In the genomic region with DNA sequence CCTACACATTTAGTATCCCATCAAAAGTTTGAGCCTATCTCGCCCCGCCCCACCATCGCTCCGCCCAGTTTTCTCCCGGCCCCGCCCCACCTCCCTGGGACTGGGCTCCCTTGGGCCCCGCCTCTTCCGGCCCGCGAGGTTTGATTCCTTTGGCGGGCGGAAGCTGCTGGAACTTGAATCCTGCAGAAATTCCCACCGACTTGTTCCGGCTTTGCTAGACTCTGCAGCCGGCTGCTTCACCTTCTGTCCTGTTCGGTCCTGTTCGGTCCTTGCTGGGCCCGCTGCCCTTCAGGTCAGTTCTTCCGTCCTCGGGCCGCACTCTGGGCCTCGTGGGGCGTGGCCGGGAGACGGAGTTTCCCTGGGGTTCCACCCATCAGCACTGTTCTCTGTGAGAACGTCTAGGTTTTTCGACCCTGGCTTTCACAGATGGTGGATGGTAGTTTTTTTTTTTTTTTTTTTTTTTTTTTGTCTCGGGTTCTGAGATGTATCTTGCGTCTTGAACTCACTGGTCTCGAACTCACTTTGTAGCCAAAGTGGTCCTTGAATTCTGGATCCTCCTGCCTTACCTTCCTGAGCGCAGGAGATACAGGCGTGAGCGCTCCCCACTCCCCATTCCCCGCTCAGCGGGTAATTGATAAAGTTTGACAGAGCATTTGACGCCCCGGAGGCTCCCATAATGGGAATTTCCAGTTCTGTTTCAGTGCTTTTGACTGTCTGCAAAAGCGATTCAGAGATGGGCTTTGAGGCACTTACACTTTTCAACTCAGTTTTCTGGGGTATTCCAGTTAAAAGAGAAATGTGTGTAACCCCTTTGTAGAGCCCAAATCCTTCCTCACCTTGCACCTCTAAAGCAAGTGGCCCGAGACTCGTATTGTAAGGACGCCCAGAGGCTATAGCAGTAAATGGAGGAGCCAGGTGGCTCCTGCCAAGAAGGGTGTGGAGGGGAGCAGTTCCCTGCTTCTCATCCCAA, we compare ENCODE assay signal across 7 mouse cellular contexts. TPM values are rescaled to one million over a fixed set of nuclear protein-coding genes. Genes with fewer than 3 reads are reported as not detected.
A peak's percentile ranks its signal among the peaks of the same experiment; 100 is the strongest.
DNase-seq lines count a peak whose midpoint lies in the region; ATAC-seq lines count a peak whose summit lies in the region.

A gene (plus strand): TSS at position 96 of the 970 bp plus-strand sequence.

- intact Hi-C loops in left cerebral cortex, postnatal 14 days (cut with DNase I) = no loop called here

- no peaks in the 10 kb centered on the region for H3K27me3 ChIP-seq in hindbrain, embryonic 11.5 days (ENCODE audit: control insufficient read depth, insufficient read depth, low read length)

- H3K9ac ChIP-seq in hindbrain, embryonic 11.5 days (ENCODE audit: low read depth, low read length) = peak within 1 kb of the TSS; percentile 77

- no peaks in the 10 kb centered on the region for H3K9me3 ChIP-seq in hindbrain, embryonic 11.5 days (ENCODE audit: control insufficient read depth, low read length)

- H3K36me3 ChIP-seq in hindbrain, embryonic 11.5 days (ENCODE audit: control insufficient read depth, insufficient read depth, low read length) = no peaks in the 10 kb centered on the region

- H3K27ac ChIP-seq in hindbrain, embryonic 11.5 days (ENCODE audit: low read depth, low read length) = peak within 1 kb of the TSS; percentile 51; the same call in 1 of the 2 replicates

- peak within 1 kb of the TSS; percentile 52 for H3K4me2 ChIP-seq in hindbrain, embryonic 11.5 days (replicated peaks; ENCODE audit: low read depth, low read length)

- H3K4me1 ChIP-seq in hindbrain, embryonic 11.5 days (replicated peaks; ENCODE audit: control insufficient read depth, insufficient read depth, low read length) = no peaks in the 10 kb centered on the region

- peak within 1 kb of the TSS; percentile 81 for H3K4me3 ChIP-seq in hindbrain, embryonic 11.5 days (ENCODE audit: low read depth, low read length)

- 1% methylated on average over 41 of the region's 41 CpGs for WGBS in hindbrain, embryonic 11.5 days

- peak; percentile 93 for ATAC-seq in activated CD4-positive, CD25-positive, alpha-beta regulatory T cell, adult 4 months
- ATAC-seq in hindbrain, embryonic 11.5 days (ENCODE audit: low FRiP score) = peak; percentile 86

- DNase-seq in cerebellum, adult 9-11 months = peak; percentile 25
- DNase-seq in frontal cortex, postnatal 10 days (ENCODE audit: low spot score in 2 of 2) = peak; percentile 42 to 55
- DNase-seq in hindbrain, embryonic 11.5 days (ENCODE audit: low spot score) = peak; percentile 94
- peak; percentile 41 to 56 for DNase-seq in left cerebral cortex, postnatal 14 days (ENCODE audit: low spot score in 2 of 2)
- DNase-seq in mesoderm, embryonic 11.5 days (ENCODE audit: low read depth, low spot score) = peak; percentile 90
- DNase-seq in right cerebral cortex, postnatal 4 days = peak; percentile 73

RNA-seq across cellular contexts. Expression of the gene that starts here (rescaled TPM):
- polyA plus RNA-seq in activated CD4-positive, CD25-positive, alpha-beta regulatory T cell, adult 4 months (2017; shearing (Covaris generic)) = 10 to 100 TPM; 10.4 to 14.9 TPM
- 55.7 and 62.4 TPM in 2 replicates for polyA plus RNA-seq in hindbrain, embryonic 11.5 days (2014; fragmentation: Nextera tagmentation; extraction: Ambion mirVana)
- under 1 TPM; 0.64 to 0.82 TPM for total RNA-seq in left cerebral cortex, postnatal 14 days (2021)

Comparison
In these comparisons a context has a peak if more than half of its experiments do, and no peak if none do; other contexts are left out.
1. Peak in every context shown above with its lines: DNase-seq, ATAC-seq, H3K4me3 ChIP-seq and H3K27ac ChIP-seq.
2. Peak in DNase-seq in left cerebral cortex, postnatal 14 days; RNA of the gene not detected or under 1 TPM.
3. DNase-seq: peak in every context shown above with its lines; median percentile 94 in hindbrain, embryonic 11.5 days; 90 in mesoderm, embryonic 11.5 days; 73 in right cerebral cortex, postnatal 4 days; 48 in frontal cortex, postnatal 10 days; 48 in left cerebral cortex, postnatal 14 days; 25 in cerebellum, adult 9-11 months.